Mouse (Mus musculus) neural tube, embryonic 11.5 days (tissue): ENCODE data around the gene Smg6. TPM values are rescaled to one million over a fixed set of nuclear protein-coding genes. Genes with fewer than 3 reads are reported as not detected.

Source experiments
- ATAC-seq: fragments of 200-750 bp; cut with Nextera tagmentation; 2 replicates; pipeline ENCODE4 v1.8.0; 2017; ENCODE audit warnings: moderate number of reproducible peaks, mild to moderate bottlenecking, moderate TSS enrichment, moderate library complexity; ENCODE audit not compliant: insufficient read depth, low FRiP score, low TSS enrichment
- DNase-seq: peaks from one replicate; pipeline ENCODE4 v3.0.0-alpha.2; 2015; ENCODE audit warnings: low spot score
- H3K27ac ChIP-seq: fragments of 300-500 bp; sonication (generic); 2 replicates; pipeline ENCODE4 v1.5.1; 2014; ENCODE audit warnings: low read depth, mild to moderate bottlenecking, low read length
- H3K27me3 ChIP-seq: fragments of 300-500 bp; sonication (generic); 2 replicates; pipeline ENCODE4 v1.6.1; 2014; ENCODE audit warnings: mild to moderate bottlenecking, low read length, mixed read lengths; ENCODE audit not compliant: control insufficient read depth, insufficient read depth
- H3K36me3 ChIP-seq: fragments of 300-500 bp; sonication (generic); 2 replicates; pipeline ENCODE4 v1.6.1; 2014; ENCODE audit warnings: mild to moderate bottlenecking, low read length, moderate library complexity, mixed read lengths; ENCODE audit not compliant: control insufficient read depth, insufficient read depth
- H3K4me1 ChIP-seq: fragments of 300-500 bp; sonication (generic); 2 replicates; pipeline ENCODE4 v1.6.1; 2014; ENCODE audit warnings: low read length, mixed read lengths; ENCODE audit not compliant: control insufficient read depth, insufficient read depth
- H3K4me2 ChIP-seq: fragments of 300-500 bp; sonication (generic); 2 replicates; pipeline ENCODE4 v1.6.1; 2014; ENCODE audit warnings: low read depth, mild to moderate bottlenecking, moderate library complexity
- H3K4me3 ChIP-seq: fragments of 300-500 bp; sonication (generic); 2 replicates; pipeline ENCODE4 v1.5.1; 2014; ENCODE audit warnings: low read depth, low read length
- H3K9ac ChIP-seq: fragments of 300-500 bp; sonication (generic); 2 replicates; pipeline ENCODE4 v1.6.1; 2014; ENCODE audit warnings: mild to moderate bottlenecking, low read length
- H3K9me3 ChIP-seq: fragments of 300-500 bp; sonication (generic); 2 replicates; pipeline ENCODE4 v1.6.1; 2016; ENCODE audit warnings: low read length; ENCODE audit not compliant: control insufficient read depth
- WGBS: fragments of 180-500 bp; shearing (Covaris S2); extraction: QIAGEN DNeasy Blood & Tissue Kit; methylation state at CpG from one replicate; pipeline ENCODE4 v1.1.7; 2014; 5-methylcytosine and 5-hydroxymethylcytosine counted together
- polyA plus RNA-seq: library from polyadenylated mRNA; unstranded; fragments of >200 nt; fragmentation: Nextera tagmentation; extraction: Ambion mirVana; gene quantifications from 2 replicates; pipeline ENCODE4 v1.2.1, GENCODE M21; 2014

Smg6 gene
- polyA plus RNA-seq, 1 experiment from 2014 or later, result 17.4 TPM

DNA sequence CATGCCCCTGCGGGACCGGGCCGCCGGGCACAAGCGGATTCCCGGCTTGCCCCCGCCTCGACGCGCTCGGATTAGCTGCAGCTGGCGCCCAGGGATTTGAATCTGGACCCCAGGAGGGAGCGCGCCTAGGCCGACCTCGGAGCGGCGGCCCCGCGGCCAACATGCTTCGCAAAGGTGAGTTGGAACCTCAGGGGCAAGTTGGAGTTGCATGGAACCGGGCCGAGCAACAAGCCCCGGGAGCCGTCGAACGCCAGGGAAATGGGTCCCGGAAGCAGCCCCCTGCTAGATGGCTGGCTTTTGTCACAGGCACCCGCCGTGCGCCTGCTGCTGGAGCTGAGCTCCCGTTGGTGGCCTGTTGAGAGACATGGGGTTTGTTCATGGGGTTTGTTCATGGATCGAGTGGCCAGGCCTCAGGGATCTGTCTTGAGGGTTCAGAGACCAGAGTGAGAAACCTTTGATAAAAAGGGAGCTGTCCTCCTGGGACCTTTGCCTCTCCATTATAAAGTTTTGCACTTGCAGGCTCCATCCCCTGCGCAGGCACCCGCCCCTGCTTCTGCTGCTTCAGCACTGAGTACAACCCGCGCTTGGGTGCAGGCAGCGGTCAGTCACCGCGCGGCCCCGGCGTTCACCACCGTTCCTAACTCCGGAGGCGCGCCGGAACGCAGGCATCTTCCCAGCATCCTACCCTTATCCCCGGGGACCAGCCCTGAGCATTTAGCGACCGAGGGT is 268.7 kb downstream of the Smg6 start:
- Histone ChIP-seq H3K4me3 (peak overlapping the region; percentile 43), H3K36me3 (no peaks in the 10 kb centered on the region), H3K27me3 (peaks cover 58% of the 10 kb centered on the region), H3K9me3 (no peaks in the 10 kb centered on the region), H3K9ac (peak overlapping the region; percentile 47), H3K4me2 (peak overlapping the region; percentile 69), H3K27ac (no peak overlapping the region), H3K4me1 (peaks cover 25% of the 10 kb centered on the region)
- no peak for ATAC-seq
- DNase-seq, result peak; percentile 35
- under 1% methylated on average over 52 of the region's 52 CpGs for WGBS

- Histone ChIP-seq H3K9me3 (no peaks in the 10 kb centered on the region), H3K4me1 (peaks cover 21% of the 10 kb centered on the region; the same call in 1 of the 2 replicates), H3K27me3 (peaks cover 58% of the 10 kb centered on the region), H3K4me2 (peak overlapping the region; percentile 69), H3K27ac (no peak overlapping the region), H3K36me3 (no peaks in the 10 kb centered on the region), H3K9ac (peak overlapping the region; percentile 0; the same call in 1 of the 2 replicates), H3K4me3 (peak overlapping the region; percentile 43)
- WGBS, result under 1% methylated on average over 39 of the region's 39 CpGs
- DNase-seq, result peak; percentile 55
- no peak for ATAC-seq
Observed at GRCm38 (mm10) chr11:75194850-75195461, 269.3 kb downstream of the Smg6 start.

- Histone ChIP-seq H3K9me3 (no peaks in the 10 kb centered on the region), H3K9ac (no peak overlapping the region), H3K27ac (no peak overlapping the region), H3K27me3 (peaks cover 56% of the 10 kb centered on the region), H3K36me3 (no peaks in the 10 kb centered on the region), H3K4me3 (no peak overlapping the region), H3K4me1 (peaks cover 23% of the 10 kb centered on the region; the same call in 1 of the 2 replicates), H3K4me2 (peak overlapping the region; percentile 24; the same call in 1 of the 2 replicates)
- DNase-seq (no peak), ATAC-seq (no peak)
- WGBS, result 50% methylated on average over 6 of the region's 6 CpGs
Observed at GRCm38 (mm10) chr11:75196131-75196530, 270.5 kb downstream of the Smg6 start.

- no peak overlapping the region for H3K27ac ChIP-seq
- no peak overlapping the region for H3K4me2 ChIP-seq
- 26% methylated on average over 7 of the region's 7 CpGs for WGBS
- no peak overlapping the region for H3K9ac ChIP-seq
- ATAC-seq, result no peak
- no peaks in the 10 kb centered on the region for H3K36me3 ChIP-seq
- DNase-seq, result no peak
- no peak overlapping the region for H3K4me3 ChIP-seq
- peaks cover 43% of the 10 kb centered on the region for H3K27me3 ChIP-seq
- H3K9me3 ChIP-seq, result no peaks in the 10 kb centered on the region
- peaks cover 29% of the 10 kb centered on the region for H3K4me1 ChIP-seq
Observed at GRCm38 (mm10) chr11:75197956-75198355, 272.3 kb downstream of the Smg6 start.

DNA sequence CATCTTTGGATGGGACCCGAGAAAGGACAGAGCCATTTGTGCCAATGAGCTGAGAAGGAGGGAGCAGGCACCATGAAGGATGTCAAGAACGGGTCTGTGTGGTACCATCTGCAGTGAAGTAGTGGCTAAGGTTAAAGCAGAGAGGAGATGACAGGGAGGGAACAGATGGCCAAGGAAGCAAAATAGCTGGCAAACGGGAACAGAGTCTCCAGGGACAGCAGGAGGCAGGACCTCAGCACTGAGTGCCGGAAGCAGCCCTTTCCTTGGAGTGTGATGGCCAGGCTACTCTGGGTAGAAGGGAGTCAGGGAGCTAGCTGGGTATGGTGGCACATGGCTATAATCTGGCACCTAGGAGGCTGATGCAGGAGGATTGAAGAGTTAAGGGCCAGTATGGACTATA is 273.2 kb downstream of the Smg6 start:
- H3K9me3 ChIP-seq, result no peaks in the 10 kb centered on the region
- peaks cover 35% of the 10 kb centered on the region for H3K27me3 ChIP-seq
- no peak overlapping the region for H3K4me3 ChIP-seq
- H3K4me1 ChIP-seq, result peaks cover 23% of the 10 kb centered on the region
- H3K36me3 ChIP-seq, result no peaks in the 10 kb centered on the region
- H3K27ac ChIP-seq, result no peak overlapping the region
- 39% methylated on average over 4 of the region's 4 CpGs for WGBS
- DNase-seq, result no peak
- no peak overlapping the region for H3K4me2 ChIP-seq
- no peak overlapping the region for H3K9ac ChIP-seq
- ATAC-seq, result no peak

DNA sequence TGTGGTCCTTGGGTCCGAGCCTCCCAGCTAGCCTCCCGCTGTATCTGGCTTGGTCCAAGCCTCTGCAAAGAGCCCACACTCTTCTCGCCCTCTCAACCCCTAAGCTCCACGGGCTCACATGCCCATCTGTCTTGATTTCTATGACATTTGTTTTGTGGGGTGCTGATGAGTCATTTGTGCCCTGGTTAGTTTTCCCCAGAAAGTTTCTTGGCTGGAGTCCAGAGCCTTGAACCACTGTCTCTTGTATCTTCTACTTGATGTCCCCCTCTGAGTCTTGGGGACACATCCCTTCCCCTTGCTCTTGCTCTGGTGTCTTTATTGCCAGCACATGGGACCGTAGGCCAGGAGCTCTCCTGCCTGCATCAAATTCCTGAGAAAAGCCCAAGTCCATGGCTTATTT is 274.3 kb downstream of the Smg6 start:
- Histone ChIP-seq H3K27me3 (peaks cover 24% of the 10 kb centered on the region), H3K4me3 (no peak overlapping the region), H3K9me3 (no peaks in the 10 kb centered on the region), H3K4me1 (peaks cover 13% of the 10 kb centered on the region), H3K36me3 (no peaks in the 10 kb centered on the region), H3K4me2 (no peak overlapping the region), H3K27ac (no peak overlapping the region), H3K9ac (no peak overlapping the region)
- DNase-seq, result no peak
- 80% methylated on average over 5 of the region's 5 CpGs for WGBS
- no peak for ATAC-seq

DNA sequence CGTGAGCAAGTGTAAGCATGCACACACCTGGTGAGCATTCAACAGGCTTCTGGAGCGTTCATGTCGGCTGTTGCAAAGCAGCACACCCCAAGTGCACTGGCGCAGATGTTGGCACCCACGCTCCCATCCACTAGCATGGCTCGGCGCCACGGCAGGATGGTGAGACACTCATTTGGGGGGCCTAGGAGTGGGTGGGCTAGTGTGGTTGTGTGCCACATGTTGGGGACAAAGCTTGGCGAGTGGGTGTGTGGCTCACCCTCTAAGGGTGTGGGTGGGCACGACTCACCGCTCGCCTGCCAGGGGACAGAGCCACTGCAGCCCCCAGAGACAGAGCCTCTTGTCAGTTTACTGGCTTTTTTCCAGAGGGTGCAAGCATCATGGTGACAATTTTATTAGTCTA is 275.3 kb downstream of the Smg6 start:
- Histone ChIP-seq H3K4me3 (no peak overlapping the region), H3K9ac (no peak overlapping the region), H3K4me1 (peaks cover 8% of the 10 kb centered on the region; the same call in 1 of the 2 replicates), H3K9me3 (no peaks in the 10 kb centered on the region), H3K4me2 (no peak overlapping the region), H3K36me3 (no peaks in the 10 kb centered on the region), H3K27me3 (peaks cover 14% of the 10 kb centered on the region), H3K27ac (no peak overlapping the region)
- WGBS, result 93% methylated on average over 12 of the region's 12 CpGs
- ATAC-seq, result no peak
- no peak for DNase-seq

- H3K4me1 ChIP-seq, result peaks cover 8% of the 10 kb centered on the region; the same call in 1 of the 2 replicates
- no peak overlapping the region for H3K4me2 ChIP-seq
- H3K4me3 ChIP-seq, result no peak overlapping the region
- peak overlapping the region; percentile 46; the same call in 1 of the 2 replicates for H3K27ac ChIP-seq
- no peak; the same call in 1 of the 2 replicates for ATAC-seq
- 70% methylated on average over 8 of the region's 8 CpGs for WGBS
- no peak for DNase-seq
- peaks cover 7% of the 10 kb centered on the region for H3K27me3 ChIP-seq
- H3K36me3 ChIP-seq, result no peaks in the 10 kb centered on the region
- H3K9me3 ChIP-seq, result no peaks in the 10 kb centered on the region
- no peak overlapping the region for H3K9ac ChIP-seq
Observed at GRCm38 (mm10) chr11:75201721-75202120, 276.1 kb downstream of the Smg6 start.

DNA sequence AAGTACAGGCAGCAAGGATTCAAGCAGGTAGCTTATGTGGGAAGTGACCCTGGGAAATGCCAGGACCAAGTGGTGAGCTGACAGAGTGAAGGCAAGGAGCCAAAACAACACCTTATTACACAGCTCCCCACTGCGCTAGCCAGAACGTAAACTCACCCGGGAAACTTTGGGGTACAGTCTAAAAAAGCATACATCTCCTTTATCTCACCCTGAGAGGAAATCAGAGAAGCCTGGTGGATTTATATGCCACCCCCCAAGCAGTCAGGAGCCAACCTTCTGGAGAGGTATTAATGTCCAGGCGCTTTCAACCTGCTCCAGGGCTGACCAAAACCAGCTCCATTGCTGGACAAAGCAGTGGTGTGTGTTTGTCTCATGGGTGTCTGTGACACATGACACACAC is 278.3 kb downstream of the Smg6 start:
- H3K27ac ChIP-seq, result no peak overlapping the region
- ATAC-seq, result no peak
- no peaks in the 10 kb centered on the region for H3K36me3 ChIP-seq
- H3K27me3 ChIP-seq, result no peaks in the 10 kb centered on the region
- WGBS, result 79% methylated on average over 4 of the region's 4 CpGs
- no peak overlapping the region for H3K9ac ChIP-seq
- H3K4me3 ChIP-seq, result no peak overlapping the region
- peaks cover 8% of the 10 kb centered on the region; the same call in 1 of the 2 replicates for H3K4me1 ChIP-seq
- no peak for DNase-seq
- no peak overlapping the region for H3K4me2 ChIP-seq
- no peaks in the 10 kb centered on the region for H3K9me3 ChIP-seq
